Mouse (Mus musculus): ENCODE measurements at regions not wholly inside any gene's neighbourhood (a gene's known extent, or its start where the extent isn't known, plus 50 kb on each side); places are given as distances from the start of the nearest gene placed in this dataset.

DNA sequence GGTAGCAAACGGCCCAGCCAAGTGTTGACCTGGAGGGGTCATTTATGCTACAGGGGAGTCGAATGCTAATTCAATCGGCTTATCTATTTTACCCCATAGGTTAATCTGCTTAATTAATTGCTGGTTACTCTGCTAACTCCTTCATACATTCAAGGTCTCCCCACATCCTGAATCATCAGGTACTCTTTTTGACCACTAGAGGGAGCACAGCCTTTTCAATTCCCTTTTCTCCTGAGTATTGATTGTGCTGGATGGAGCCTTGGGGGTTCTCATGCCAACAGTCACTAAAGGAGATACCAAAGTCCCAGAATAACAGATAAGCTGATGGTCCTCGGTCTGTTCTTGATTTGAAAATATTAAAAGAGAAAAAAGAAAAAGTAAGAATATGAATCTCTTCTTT is 126.8 kb downstream of the Polr2m start:
- TF ChIP-seq ZC3H11A (IDR thresholded peaks at IDR 0.05; ENCODE audit: borderline replicate concordance, low read depth, low read length) (no peak), CHD2 (IDR thresholded peaks at IDR 0.05; ENCODE audit: low read depth, low read length) (no peak)

Measured in ES-E14 (cell line).